Mouse (Mus musculus) retina, adult 2 months (tissue): Measurements from ENCODE around the gene Fndc4.

ENCODE experiments used
- DNase-seq: peaks from one replicate; pipeline ENCODE4 v3.0.0-alpha.2; 2012; ENCODE audit warnings: low read depth, low spot score

The Fndc4 gene

GRCm38 (mm10) chr5:31295606-31296141, at the start of gene Fndc4:
Fndc4 (minus strand) TSS chr5:31296080.
- DNase-seq: peak; percentile 34

- peak; percentile 55 for DNase-seq
Observed at GRCm38 (mm10) chr5:31328255-31328654, 32.4 kb upstream of the Fndc4 start.

GRCm38 (mm10) chr5:31326850-31327249, 31.0 kb upstream of the Fndc4 start:
- DNase-seq: no peak

GRCm38 (mm10) chr5:31324085-31324484, 28.2 kb upstream of the Fndc4 start:
- DNase-seq: no peak

GRCm38 (mm10) chr5:31322776-31323175, 26.9 kb upstream of the Fndc4 start:
- no peak for DNase-seq

GRCm38 (mm10) chr5:31312806-31313205, 16.9 kb upstream of the Fndc4 start:
- DNase-seq: no peak

- DNase-seq: no peak
Observed at GRCm38 (mm10) chr5:31303093-31303492, 7.2 kb upstream of the Fndc4 start.

GRCm38 (mm10) chr5:31301866-31302265, 6.0 kb upstream of the Fndc4 start:
- no peak for DNase-seq

- DNase-seq: peak; percentile 54
Observed at GRCm38 (mm10) chr5:31298486-31298885, 2.6 kb upstream of the Fndc4 start.

GRCm38 (mm10) chr5:31297981-31298380, 2.1 kb upstream of the Fndc4 start:
- no peak for DNase-seq

- no peak for DNase-seq
Observed at GRCm38 (mm10) chr5:31297047-31297757, 1.3 kb upstream of the Fndc4 start, which contains the start of gene Gckr. Gckr (plus strand) TSS chr5:31297443.

- no peak for DNase-seq
Observed at GRCm38 (mm10) chr5:31294964-31295605, 795 bp downstream of the Fndc4 start.

- DNase-seq: no peak
Observed at GRCm38 (mm10) chr5:31291361-31291688, 4.6 kb downstream of the Fndc4 start.

- DNase-seq: peak; percentile 96
Observed at GRCm38 (mm10) chr5:31290521-31291360, 5.1 kb downstream of the Fndc4 start, which contains the start of gene Ift172. Ift172 (minus strand) TSS chr5:31291116.

- DNase-seq: no peak
Observed at GRCm38 (mm10) chr5:31289626-31290230, 6.2 kb downstream of the Fndc4 start.

GRCm38 (mm10) chr5:31288655-31289054, 7.2 kb downstream of the Fndc4 start:
- no peak for DNase-seq

GRCm38 (mm10) chr5:31288225-31288624, 7.7 kb downstream of the Fndc4 start:
- no peak for DNase-seq

- no peak for DNase-seq
Observed at GRCm38 (mm10) chr5:31279245-31279988, 16.5 kb downstream of the Fndc4 start.

GRCm38 (mm10) chr5:31273018-31273417, 22.9 kb downstream of the Fndc4 start:
- DNase-seq: no peak

GRCm38 (mm10) chr5:31267686-31268085, 28.2 kb downstream of the Fndc4 start:
- no peak for DNase-seq

- DNase-seq: no peak
Observed at GRCm38 (mm10) chr5:31266101-31266500, 29.8 kb downstream of the Fndc4 start.
